Mouse (Mus musculus): Measurements from ENCODE around the gene Hist2h3c1. TPM values are rescaled to one million over a fixed set of nuclear protein-coding genes. Genes with fewer than 3 reads are reported as not detected.
"Not testable (repeated sequence)": the region's sequence is repeated elsewhere in the genome, so short reads cannot be mapped to it uniquely, and the experiment has no call there.

Hist2h3c1 gene
- total and polyA plus RNA-seq, 2 experiments from 2014 or later = not detected

DNA sequence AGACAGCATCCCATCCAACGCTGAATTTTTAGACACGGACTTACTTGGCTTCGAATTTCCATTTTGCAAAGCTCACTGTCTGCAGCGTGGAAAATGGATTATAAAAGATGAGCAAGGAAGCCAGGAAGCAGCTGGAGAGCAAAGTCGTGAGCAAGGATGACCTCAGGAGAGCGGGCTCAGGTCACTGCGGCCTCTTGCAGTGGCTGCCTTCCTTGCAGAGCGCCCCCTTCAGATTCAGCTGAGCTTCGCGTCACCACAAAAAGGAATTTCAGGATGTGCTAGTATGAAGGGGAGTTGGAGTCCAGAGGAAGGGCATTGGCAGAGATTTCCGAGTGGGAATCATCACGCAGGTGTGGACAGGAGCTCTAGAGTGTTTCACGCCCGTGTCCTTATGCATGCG, 37.2 kb upstream of the Hist2h3c1 start:
- DNase-seq (ENCODE audit: low spot score) (peak; percentile 25), ATAC-seq (no peak)
- H3K4me1 ChIP-seq (ENCODE audit: insufficient read depth, low read length) = no peaks in the 10 kb centered on the region
- H3K4me2 ChIP-seq (ENCODE audit: low read depth, low read length) = no peak overlapping the region
- 22% methylated on average over 15 of the region's 15 CpGs for WGBS
- H3K9ac ChIP-seq (replicated peaks; ENCODE audit: low read length) = no peak overlapping the region
- no peak overlapping the region for H3K4me3 ChIP-seq (ENCODE audit: low read length)
- no peaks in the 10 kb centered on the region for H3K36me3 ChIP-seq (ENCODE audit: insufficient read depth, low read length)
- no peak overlapping the region for H3K27ac ChIP-seq
- no peaks in the 10 kb centered on the region for H3K27me3 ChIP-seq (ENCODE audit: insufficient read depth, low read length)
- no peaks in the 10 kb centered on the region for H3K9me3 ChIP-seq (ENCODE audit: low read length)
- TF ChIP-seq CTCF (IDR thresholded peaks at IDR 0.05; ENCODE audit: low read depth) = peak; percentile 52

DNA sequence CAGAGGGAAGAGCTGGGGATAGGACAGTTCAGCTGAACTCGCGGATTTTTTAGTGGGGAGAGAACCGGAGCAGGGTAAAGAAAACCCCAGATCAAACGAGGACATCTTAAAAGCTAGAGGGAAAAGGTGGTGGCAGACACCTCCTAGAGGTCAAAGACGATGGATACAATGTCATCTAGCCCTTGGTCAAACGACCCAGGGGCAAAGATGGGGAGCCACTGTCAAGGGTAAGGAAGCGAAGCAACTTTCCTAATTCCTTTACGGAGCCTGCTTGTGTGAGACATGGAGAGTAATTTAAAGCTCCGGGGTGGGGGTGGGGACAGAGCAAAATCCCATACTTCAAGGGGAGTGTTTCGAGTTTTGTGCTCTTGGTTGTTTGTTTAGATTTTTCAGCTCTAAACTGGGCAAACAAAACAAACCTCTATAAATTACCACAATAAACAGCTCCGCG, 27.3 kb upstream of the Hist2h3c1 start:
- under 1% methylated on average over 12 of the region's 12 CpGs for WGBS
- Histone ChIP-seq H3K4me3 (ENCODE audit: low read length) (peak overlapping the region; percentile 60), H3K9me3 (ENCODE audit: low read length) (no peaks in the 10 kb centered on the region), H3K36me3 (ENCODE audit: insufficient read depth, low read length) (no peaks in the 10 kb centered on the region), H3K27ac (peak overlapping the region; percentile 98), H3K9ac (replicated peaks; ENCODE audit: low read length) (peak overlapping the region; percentile 69), H3K4me2 (ENCODE audit: low read depth, low read length) (peak overlapping the region; percentile 79), H3K4me1 (ENCODE audit: insufficient read depth, low read length) (peaks cover 16% of the 10 kb centered on the region), H3K27me3 (ENCODE audit: insufficient read depth, low read length) (no peaks in the 10 kb centered on the region)
- peak; percentile 43 for TF ChIP-seq CTCF (IDR thresholded peaks at IDR 0.05; ENCODE audit: low read depth)
- ATAC-seq (peak; percentile 39; the same call in 1 of the 2 replicates), DNase-seq (ENCODE audit: low spot score) (no peak)

DNA sequence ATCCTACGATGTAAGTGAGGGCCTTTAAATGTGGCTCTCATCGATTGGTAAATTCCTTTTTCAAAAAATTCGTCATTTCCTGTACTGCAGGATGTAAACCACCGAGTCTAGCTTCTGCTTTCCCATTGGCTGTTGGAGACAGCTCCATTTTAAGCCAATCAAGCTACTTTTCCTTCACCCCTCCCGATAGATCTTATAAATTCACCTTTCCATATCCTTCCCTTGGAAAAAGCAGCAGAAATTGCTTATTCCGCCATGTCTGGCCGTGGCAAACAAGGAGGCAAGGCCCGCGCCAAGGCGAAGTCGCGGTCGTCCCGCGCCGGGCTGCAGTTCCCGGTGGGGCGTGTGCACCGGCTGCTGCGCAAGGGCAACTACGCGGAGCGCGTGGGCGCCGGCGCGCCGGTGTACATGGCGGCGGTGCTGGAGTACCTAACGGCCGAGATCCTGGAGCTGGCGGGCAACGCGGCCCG, 26.8 kb upstream of the Hist2h3c1 start, which contains the start of the genes Bola1 and Hist2h2ab:
Gene Bola1, minus strand, starts transcription at position 49 of the 470 bp plus-strand sequence.
Gene Hist2h2ab, plus strand, starts transcription at position 205 of the 470 bp plus-strand sequence.
- H3K4me3 ChIP-seq (ENCODE audit: low read length) = peak within 1 kb of the TSS; percentile 60
- H3K27ac ChIP-seq = peak within 1 kb of the TSS; percentile 98
- WGBS = under 1% methylated on average over 37 of the region's 37 CpGs
- no peaks in the 10 kb centered on the region for H3K27me3 ChIP-seq (ENCODE audit: insufficient read depth, low read length)
- no peaks in the 10 kb centered on the region for H3K36me3 ChIP-seq (ENCODE audit: insufficient read depth, low read length)
- ATAC-seq (peak; percentile 93), DNase-seq (ENCODE audit: low spot score) (peak; percentile 91)
- H3K4me1 ChIP-seq (ENCODE audit: insufficient read depth, low read length) = peaks cover 16% of the 10 kb centered on the region
- peak within 1 kb of the TSS; percentile 79 for H3K4me2 ChIP-seq (ENCODE audit: low read depth, low read length)
- H3K9me3 ChIP-seq (ENCODE audit: low read length) = no peaks in the 10 kb centered on the region
- no peak for TF ChIP-seq CTCF (IDR thresholded peaks at IDR 0.05; ENCODE audit: low read depth)
- H3K9ac ChIP-seq (replicated peaks; ENCODE audit: low read length) = peak within 1 kb of the TSS; percentile 69

DNA sequence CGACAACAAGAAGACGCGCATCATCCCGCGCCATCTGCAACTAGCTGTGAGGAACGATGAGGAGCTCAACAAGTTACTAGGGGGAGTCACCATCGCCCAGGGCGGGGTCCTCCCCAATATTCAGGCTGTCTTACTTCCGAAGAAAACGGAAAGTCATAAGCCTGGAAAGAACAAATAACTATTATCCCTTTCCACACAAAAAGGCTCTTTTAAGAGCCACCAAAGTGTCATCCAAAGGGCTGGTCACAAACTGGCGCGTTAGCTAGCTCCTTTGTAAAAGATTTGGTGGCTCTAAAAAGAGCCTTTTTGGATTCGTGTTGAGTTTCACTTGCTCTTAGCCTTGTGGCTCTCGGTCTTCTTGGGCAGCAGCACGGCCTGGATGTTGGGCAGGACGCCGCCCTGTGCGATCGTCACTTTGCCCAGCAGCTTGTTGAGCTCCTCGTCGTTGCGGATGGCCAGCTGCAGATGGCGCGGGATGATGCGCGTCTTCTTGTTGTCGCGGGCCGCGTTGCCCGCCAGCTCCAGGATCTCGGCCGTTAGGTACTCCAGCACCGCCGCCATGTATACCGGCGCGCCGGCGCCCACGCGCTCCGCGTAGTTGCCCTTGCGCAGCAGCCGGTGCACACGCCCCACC, 26.2 kb upstream of the Hist2h3c1 start:
- peak; percentile 3; the same call in 1 of the 2 replicates for TF ChIP-seq CTCF (IDR thresholded peaks at IDR 0.05; ENCODE audit: low read depth)
- H3K9ac ChIP-seq (replicated peaks; ENCODE audit: low read length) = peak overlapping the region; percentile 69
- peak overlapping the region; percentile 98 for H3K27ac ChIP-seq
- peak; percentile 33 for DNase-seq (ENCODE audit: low spot score)
- peak overlapping the region; percentile 60 for H3K4me3 ChIP-seq (ENCODE audit: low read length)
- not testable (repeated sequence) for H3K27me3 ChIP-seq (ENCODE audit: insufficient read depth, low read length); H3K9me3 ChIP-seq (ENCODE audit: low read length); ATAC-seq; H3K36me3 ChIP-seq (ENCODE audit: insufficient read depth, low read length)
- WGBS = 0% methylated on average over 23 of the region's 47 CpGs
- H3K4me1 ChIP-seq (ENCODE audit: insufficient read depth, low read length) = peaks cover 16% of the 10 kb centered on the region
- peak overlapping the region; percentile 79 for H3K4me2 ChIP-seq (ENCODE audit: low read depth, low read length)

DNA sequence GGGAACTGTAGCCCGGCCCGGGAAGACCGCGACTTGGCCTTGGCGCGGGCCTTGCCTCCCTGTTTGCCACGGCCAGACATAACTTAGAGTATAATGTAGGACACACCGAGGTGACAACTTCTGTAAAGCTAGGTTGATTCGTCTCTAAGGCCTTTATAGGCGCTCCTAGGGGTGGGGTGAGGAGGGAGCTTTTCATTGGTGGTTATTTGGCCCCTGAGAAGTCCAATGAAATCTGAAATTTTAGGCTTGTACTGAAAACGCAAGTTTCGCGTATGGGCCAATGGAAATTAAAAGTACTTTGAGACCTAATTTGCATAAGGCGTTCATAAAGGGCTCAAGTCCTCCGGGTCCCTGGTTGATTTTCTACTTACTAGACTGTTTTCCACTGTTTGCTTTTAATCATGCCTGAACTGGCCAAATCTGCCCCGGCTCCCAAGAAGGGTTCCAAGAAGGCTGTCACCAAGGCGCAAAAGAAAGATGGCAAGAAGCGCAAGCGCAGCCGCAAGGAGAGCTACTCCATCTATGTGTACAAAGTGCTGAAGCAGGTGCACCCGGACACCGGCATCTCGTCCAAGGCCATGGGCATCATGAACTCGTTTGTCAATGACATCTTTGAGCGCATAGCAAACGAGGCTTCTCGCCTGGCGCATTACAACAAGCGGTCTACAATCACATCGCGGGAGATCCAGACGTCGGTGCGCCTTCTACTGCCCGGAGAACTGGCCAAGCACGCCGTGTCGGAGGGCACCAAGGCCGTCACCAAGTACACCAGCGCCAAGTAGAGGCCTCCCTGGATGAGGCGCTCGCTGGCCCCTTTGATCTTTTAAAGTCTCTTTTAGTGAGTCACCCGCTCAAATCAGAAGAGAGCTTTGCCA, 25.5 kb upstream of the Hist2h3c1 start, which contains the start of the genes Hist2h2ac and Hist2h2be:
Gene Hist2h2ac, minus strand, starts transcription at position 116 of the 875 bp plus-strand sequence.
Gene Hist2h2be, plus strand, starts transcription at position 355 of the 875 bp plus-strand sequence.
- TF ChIP-seq CTCF (IDR thresholded peaks at IDR 0.05; ENCODE audit: low read depth) = no peak
- under 1% methylated on average over 43 of the region's 43 CpGs for WGBS
- peak within 1 kb of the TSS; percentile 60 for H3K4me3 ChIP-seq (ENCODE audit: low read length)

DNA sequence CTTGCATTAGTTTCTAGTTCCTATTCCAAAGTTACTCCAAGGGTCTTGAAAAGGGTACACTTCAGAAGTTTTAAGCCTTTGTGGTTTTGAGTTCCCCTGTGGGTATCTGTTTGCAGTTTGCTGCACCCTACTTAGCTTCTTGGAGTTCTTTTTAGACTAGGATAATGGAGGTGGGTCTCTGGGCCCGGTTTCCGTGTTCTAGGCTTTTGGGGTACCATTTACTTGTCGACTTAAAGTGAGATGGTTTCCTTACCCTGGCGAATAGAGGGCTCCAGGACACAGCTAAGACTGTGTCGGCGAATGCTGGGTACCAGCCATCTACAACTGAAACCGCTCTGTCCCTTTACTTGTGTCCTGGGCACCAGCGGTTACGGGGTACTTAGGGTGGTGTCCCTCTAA, 24.8 kb upstream of the Hist2h3c1 start:
- Histone ChIP-seq H3K9ac (replicated peaks; ENCODE audit: low read length) (peak overlapping the region; percentile 69; the same call in 1 of the 2 replicates), H3K4me3 (ENCODE audit: low read length) (peak overlapping the region; percentile 60), H3K27ac (peak overlapping the region; percentile 98), H3K4me1 (ENCODE audit: insufficient read depth, low read length) (peaks cover 16% of the 10 kb centered on the region), H3K9me3 (ENCODE audit: low read length) (no peaks in the 10 kb centered on the region), H3K4me2 (ENCODE audit: low read depth, low read length) (peak overlapping the region; percentile 79), H3K36me3 (ENCODE audit: insufficient read depth, low read length) (no peaks in the 10 kb centered on the region), H3K27me3 (ENCODE audit: insufficient read depth, low read length) (no peaks in the 10 kb centered on the region)
- DNase-seq (ENCODE audit: low spot score) = peak; percentile 4
- WGBS = 9% methylated on average over 9 of the region's 9 CpGs
- TF ChIP-seq CTCF (IDR thresholded peaks at IDR 0.05; ENCODE audit: low read depth) = no peak
- ATAC-seq = no peak

More for the DNA sequence above, 25.5 kb upstream of the Hist2h3c1 start, which contains the start of the genes Hist2h2ac and Hist2h2be:
- Histone ChIP-seq H3K27ac (peak within 1 kb of the TSS; percentile 98), H3K9ac (replicated peaks; ENCODE audit: low read length) (peak within 1 kb of the TSS; percentile 69), H3K4me1 (ENCODE audit: insufficient read depth, low read length) (peaks cover 16% of the 10 kb centered on the region), H3K36me3 (ENCODE audit: insufficient read depth, low read length) (no peaks in the 10 kb centered on the region), H3K4me2 (ENCODE audit: low read depth, low read length) (peak within 1 kb of the TSS; percentile 79), H3K9me3 (ENCODE audit: low read length) (no peaks in the 10 kb centered on the region), H3K27me3 (ENCODE audit: insufficient read depth, low read length) (no peaks in the 10 kb centered on the region)
- ATAC-seq (peak; percentile 90), DNase-seq (ENCODE audit: low spot score) (peak; percentile 91)
